Mouse (Mus musculus) left cerebral cortex, adult 9 months (tissue): ENCODE data around the gene Scn3b.
A peak's percentile ranks its signal among the peaks of the same experiment; 100 is the strongest.

Experiments
- DNase-seq, 2 experiments: peaks; one replicate each; pipeline ENCODE4 v3.0.0; 2022; ENCODE audit warnings: low spot score in 2 of 2

Scn3b gene

DNA sequence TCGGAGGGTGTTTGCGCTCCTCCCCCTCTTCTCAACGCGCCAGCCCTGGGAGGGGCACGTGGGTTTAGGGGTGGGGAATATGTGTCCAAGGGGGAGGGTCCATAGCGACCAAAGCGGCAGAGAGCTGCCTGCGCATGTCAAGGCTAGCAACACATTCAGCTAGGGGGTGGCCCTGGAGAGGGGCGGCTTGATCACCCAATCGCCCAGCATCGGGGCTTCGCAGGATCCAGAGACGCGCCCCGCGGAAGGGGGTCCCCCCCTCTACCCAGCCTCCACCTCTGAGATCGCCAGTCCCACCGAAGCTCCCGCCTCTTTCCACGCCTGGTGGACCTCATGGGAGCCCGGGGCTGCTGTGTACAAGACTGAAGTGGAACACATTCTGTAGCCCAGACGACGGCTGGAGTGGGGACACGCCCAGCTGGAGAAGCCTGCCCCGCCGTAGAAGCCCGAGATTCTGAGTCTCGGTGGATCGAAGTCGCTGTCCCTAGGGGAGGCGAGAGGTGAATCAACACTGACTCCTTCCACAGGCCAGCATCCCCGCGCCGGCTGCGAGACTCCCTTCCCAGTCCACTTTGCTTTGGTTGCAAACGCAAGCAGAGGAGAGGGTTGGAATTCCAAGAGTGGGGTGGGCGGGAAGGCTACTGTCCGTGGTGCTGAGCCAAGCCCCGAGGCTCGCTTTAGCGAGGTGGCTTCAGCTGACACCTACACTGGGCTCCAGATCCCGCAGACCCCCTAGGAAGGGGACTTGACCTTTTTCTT lies at the start of gene Scn3b:
Gene Scn3b (plus strand): TSS at position 115 of the 759 bp plus-strand sequence.
- peak; percentile 74 to 81 for DNase-seq

DNA sequence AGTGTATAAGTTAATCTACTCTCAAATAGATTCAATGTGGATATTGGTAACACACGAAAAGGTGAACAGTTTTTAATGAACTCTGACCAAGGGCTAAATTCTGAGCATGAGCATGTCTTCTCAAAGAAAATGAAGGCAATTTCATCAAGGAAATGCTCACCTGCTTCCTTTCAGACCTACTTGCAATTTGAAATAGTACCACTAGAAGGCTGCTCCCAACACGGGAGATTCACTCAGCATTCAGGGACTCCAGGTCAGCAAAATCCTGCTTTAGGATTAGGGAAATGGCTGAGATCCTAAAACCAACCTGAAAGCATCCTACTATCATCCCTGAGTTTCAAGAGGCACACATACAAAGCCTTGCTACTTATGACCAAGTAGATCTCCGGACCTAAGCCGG lies 44.7 kb upstream of the Scn3b start:
- no peak for DNase-seq

DNA sequence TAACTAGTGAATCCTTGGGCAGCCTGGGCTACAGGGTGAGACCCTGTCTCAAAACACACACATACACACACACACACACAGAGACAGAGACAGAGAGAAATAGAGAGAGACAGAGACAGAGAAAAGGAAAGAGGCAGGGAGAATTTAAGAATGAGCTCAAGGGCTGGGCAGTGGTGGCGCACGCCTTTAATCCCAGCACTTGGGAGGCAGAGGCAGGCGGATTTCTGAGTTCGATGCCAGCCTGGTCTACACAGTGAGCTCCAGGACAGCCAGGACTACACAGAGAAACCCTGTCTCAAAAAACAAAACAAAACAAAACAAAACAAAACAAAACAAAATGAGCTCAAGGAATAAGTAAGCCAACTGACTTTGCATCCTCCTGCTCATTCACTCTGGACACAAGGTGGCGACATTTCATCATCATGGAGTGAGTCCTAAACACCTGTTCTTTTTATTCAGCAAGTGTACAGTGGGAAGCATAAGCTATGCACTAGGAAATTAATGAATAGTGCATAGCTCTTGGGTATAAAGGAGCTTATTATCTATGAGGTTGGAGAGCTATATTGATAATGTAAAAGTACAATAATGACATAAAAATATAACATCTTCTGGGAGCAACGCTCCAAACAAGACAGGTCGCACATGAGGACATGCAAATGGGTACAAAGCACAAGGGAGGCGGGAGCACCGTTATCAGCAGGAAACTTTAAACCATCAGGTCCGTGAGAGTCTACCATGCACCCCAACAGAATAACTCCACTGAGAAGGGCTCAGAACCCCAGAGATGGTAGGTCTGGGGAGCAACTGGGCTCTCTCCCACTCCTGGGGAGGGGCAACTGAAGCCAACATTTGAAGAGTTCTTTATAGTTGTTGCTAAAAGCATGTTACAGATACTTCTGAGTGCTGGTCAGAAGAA lies 40.9 kb upstream of the Scn3b start:
- peak in 1 of 2 experiments; percentile 60 for DNase-seq

DNA sequence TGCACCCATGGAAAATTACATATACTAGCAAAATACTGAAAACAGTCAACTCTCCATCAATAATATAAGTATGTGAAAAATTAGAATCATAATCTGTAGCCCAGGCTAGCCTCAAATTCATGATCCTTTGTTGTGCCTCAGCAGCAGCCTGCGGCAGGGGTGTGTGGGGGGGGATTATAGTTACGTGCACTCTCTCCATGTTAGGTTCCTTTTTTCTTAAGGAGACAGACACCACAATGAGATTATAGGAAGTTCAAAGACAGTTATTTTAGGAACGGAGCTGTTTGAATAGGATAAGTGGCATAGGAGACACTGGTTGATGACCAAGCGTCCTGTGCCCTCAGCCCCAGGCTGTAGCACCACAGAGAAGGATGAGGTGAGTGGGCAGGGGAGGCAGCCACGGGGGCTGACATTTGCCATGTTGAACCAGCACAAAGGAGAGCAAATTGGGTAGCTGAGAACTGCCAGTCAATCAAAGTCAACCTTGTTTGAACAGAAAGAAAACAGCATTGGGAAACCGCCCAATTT lies 40.1 kb upstream of the Scn3b start:
- DNase-seq = no peak

DNA sequence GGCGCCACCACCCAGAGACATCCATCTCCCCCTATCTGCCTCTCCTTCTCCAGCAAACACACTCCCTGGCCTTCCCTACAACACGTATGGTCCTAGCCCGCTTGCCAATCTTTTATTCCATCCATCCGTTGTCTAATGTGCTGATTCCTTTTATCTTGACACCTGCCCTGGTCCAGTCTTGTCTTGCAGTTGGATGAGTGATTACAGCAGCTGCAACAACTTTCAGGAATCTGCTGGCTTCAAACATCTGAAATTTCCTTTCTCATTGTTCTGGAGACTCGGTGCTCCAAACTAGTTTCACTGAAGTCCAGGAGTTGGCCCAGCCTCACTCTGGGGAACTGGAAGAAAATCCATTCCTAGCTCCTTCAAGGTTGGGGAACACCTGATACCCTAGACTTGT lies 39.5 kb upstream of the Scn3b start:
- no peak for DNase-seq

DNA sequence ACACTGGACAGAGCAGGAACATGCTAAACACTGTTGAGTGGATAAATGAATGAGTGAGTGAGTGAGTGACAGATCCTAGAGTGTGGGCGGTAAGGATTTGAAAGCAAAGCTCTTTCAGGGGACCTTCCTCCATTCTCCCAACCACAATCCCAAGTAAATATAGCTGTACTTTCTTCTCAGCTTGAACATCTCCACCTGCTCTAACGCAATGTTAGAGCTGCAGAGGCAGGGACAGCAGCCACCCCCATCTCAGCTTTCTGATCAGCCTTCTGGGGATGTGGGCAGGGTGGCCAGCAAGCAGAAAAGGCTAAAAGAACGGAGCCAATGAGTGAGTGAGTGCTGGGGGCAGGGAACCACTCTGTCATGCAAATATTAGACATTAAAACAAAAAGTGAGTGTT lies 38.0 kb upstream of the Scn3b start:
- no peak for DNase-seq

DNA sequence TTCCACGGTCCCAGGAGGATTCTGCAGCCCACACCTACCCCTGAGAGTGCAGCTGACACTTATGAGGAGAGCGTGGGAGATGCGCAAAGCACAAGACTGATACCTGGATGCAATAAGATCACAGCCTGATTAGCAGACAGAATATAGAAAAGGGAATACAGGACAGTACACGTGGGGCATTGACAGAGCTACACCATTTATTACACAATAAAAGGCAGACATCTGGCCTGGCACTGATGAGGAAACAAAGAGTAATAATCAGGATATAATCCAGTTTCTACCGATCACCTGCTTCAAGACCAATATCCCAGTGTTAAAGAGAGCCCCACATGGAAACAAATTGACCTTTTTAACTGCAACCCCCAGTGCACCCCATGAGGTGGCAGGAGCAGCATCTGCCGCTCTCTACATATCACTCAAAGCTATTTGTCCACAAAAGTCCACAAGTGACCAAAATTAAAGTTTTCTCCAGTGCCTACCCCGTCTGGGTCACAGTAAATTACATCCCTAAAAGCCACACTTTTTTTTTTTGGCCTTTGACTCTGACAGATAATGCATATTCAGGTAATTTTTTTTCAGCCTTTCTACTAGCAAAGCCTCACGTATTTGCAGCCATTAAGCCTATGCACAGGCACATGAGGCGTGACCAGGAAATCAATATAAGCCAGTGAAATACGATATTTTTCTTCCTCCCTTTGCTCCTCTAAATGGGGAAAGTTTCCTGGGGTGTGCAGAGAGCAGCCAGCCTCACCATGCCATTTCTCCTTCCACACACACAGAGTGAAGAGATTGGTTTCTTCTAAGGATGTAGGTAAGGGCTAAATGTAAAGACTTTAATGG lies 34.6 kb upstream of the Scn3b start:
- no peak for DNase-seq

DNA sequence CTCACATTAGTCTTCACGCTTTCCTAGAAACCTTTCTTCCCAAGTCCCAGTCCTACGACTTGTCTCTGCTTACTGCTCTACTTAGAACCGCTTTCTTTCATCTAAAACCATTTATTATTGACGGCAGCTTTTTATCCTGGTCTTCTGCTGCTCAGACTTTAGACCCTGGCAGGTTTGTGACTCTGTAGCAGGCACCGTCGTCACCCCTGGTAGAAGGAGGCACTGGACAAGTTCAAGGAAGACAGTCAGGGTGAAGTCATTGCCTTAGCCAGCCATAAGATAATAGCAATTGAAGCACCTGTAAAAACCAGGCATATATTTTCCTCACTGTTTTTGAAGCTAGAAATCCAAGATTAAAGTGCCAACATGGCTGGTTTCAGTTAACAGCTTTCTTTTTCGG lies 33.8 kb upstream of the Scn3b start:
- no peak for DNase-seq

DNA sequence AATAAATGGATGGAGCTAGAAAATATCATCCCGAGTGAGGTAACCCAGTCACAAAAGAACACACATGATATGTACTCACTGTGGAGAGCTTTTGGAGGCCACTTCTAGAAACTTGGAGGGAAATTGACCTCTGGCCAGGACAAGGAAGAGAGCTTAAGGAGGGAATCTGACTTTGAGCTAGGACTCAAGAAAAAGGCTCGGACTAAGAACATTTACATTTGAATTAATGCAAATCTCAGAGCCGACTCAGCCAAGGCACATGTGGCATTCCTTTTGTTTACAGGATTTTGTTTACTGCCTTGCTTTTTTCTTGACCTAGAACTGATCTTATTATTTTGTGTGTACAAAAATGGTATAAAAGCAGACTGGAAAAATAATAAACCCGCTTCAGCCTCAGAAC lies 29.3 kb upstream of the Scn3b start:
- DNase-seq = no peak

DNA sequence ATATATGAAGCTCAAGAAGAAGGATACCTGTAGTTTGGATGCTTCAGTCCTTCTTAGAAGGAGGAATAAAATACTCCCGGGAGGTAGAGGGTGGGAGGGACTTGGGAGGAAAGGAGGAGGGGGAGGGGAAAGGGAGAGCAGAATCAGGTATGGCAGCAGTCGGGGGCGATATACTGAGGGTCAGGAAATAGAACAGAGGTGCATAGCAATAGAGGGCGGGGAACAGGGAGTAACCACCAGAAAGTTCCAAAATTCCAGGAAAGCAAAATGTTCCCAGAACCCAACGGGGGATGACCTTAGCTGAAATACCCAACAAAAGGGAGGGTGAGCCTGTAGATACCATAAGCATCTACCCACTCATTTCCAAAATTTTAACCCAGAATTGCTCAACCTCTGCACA lies 28.7 kb upstream of the Scn3b start:
- DNase-seq = no peak

DNA sequence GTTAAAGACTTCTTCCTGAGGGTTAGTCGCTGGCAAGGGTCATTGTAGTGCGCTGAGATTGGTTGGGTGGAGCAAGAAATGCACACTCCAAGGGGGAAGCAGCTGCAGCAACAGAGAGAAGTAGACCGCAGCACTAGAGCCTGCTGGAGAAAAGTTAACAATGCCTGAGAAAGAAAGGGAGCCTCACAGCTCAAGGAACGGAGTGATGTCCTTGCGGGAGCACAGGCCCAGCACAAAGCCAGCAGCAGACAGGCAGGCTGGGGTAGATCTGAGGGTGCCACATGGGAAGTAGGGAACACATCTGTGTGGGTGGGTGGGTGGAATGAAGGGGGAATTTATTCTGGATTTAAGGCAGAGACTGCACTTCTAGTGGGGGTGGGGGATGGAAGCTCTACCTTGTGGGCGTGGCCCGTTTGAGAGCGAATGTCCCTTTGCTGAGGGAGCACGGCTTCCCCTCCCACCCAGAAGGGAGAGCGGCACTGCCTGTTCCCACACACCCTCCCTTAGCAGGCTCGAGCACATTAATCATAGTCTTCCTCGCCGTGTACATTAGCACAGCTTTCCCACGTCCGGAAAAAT lies 27.7 kb upstream of the Scn3b start:
- peak; percentile 61 to 69 for DNase-seq

DNA sequence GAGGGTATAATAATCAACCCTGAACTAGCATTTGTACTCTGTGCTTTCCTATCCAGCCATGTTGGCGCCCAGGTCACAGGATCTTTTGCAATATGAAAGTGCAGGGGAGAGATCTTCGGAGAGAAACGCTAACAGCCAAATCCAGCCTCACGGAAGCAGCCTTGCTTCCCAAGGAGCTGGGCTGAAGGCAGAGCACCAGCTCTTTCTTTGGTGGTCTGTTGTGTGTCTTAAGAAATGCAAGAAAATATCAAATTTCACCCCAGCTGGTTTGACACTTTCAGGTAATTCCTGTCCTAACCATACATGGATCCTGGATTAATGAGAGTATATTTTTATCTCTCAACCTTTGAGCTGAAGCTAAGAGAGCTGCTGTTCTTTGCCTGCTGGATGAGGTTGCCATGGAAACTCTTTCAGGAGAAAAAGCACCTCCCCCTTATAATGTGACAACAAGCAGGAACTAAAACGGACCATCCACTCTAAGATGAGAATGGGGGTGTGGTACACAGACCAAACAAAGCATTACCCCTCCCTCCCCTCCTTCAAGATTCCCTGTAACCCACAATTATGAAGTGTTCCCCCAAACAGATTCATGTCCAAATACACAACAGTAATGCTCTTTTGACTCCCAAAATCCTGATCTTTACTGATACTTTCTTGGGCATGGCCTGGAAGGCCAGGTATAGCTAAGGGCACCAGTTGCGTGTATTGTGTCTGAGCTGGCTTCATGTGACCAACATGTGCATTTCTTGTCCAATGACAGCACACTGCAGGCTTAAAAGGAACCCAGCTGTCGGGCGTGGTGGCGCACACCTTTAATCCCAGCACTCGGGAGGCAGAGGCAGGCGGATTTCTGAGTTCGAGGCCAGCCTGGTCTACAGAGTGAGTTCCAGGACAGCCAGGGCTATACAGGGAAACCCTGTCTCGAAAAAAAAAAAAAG lies 26.8 kb upstream of the Scn3b start:
- peak; percentile 62 to 76 for DNase-seq

DNA sequence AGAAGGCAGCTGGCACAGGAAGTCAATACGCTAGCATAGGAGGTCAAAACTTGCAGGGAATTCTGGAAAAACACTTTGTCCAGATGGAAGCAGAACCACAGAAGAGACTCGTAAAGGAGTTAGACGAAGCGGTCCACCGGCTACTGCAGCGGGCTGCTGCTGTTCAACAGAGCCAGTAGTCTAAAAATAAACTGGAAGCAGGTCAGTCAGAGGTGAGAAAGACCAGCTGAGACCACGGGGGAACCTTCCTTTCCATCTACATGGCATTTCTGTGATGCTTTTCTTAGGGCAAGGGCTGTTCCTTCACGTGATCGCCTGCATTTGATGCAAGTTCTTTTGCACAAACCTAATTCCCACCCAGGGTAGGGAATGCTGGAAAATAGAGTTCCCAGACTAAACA lies 23.6 kb upstream of the Scn3b start:
- DNase-seq = no peak

DNA sequence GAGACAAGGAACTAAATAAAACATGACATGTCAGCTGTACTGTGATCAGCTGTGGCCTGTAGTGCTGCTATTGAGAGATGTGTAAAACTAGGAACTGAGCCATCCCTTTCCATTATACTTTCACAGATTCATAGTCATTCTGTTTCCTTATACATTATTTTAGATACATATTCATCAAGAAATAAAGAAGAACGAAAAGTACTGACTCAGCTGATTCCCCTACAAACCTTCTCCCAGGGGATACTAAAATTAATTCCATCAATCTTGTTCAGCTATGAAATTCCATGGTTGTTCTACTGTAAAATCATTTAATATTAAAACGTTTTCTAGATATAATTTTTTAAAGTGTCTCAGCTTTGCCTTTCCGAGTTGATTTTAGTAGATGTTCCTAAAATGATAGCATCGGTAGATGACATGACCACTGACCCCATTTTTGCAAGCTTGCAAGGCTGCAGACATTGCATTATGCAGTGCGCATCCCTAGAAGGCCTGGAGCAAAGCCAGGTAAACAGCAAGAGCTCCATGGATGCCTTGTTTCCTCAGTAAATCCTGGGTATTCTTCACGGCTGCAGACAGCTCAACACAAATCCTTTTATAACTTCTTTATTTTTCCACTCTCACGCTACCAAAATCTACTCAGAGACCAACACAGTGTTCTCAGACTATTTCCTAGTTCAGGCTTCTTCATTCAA lies 22.9 kb upstream of the Scn3b start:
- DNase-seq = no peak

DNA sequence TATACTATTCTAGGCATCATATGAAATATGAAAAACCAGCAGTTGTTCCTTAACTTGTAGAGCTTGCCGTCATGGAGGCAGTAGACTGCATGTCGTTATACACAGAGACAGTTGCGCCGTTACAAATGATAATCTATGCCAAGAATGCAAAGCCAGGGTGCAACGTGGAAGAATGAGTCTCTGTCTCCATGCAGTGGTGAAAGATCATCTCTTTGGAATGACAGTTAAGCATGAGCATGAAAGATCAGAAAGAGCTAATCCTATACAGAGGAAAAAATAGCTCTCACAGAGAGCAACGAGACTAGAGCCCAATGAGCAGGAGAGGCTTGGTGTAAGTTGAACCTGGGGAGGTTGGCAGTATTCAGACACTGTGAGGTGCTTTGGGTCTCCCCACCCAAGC lies 22.3 kb upstream of the Scn3b start:
- no peak for DNase-seq

DNA sequence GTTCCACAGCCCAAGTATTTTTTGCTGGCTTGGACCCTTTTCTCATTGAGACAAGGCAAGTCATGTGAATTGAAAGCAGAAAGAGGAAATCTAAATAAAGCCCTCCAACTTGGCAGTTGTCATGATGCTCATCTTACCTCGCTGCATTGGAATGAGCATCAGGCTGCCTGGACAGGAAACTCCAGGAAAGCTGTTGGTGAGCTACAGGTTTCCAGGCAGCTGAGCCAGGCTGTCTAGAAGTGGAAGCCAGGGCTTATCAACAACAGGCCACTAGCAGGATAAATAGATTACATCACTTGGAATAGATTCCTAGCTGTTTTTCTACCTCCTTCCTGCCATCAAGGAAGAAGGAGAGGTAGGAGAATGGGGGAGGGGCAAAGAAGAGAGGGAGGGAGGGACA lies 19.9 kb upstream of the Scn3b start:
- DNase-seq = no peak

DNA sequence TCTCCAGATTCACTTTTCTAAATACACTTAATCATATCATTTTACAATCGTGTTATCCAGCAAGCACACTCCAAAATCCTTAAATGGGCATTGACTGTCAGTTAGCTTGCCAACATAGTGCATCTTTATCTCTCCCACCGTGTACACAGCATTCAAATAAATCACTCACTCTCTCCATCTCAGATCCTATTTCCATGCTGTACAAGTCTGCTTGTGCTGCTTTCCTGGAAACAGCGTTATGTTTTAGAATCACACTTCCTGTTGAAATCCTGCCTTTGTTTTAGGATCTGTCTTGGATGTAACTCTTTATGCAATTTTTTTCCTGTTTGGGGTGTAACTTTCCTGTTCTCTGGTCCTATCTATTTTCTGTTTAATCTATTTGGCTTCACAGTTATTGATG lies 16.6 kb upstream of the Scn3b start:
- DNase-seq = no peak

DNA sequence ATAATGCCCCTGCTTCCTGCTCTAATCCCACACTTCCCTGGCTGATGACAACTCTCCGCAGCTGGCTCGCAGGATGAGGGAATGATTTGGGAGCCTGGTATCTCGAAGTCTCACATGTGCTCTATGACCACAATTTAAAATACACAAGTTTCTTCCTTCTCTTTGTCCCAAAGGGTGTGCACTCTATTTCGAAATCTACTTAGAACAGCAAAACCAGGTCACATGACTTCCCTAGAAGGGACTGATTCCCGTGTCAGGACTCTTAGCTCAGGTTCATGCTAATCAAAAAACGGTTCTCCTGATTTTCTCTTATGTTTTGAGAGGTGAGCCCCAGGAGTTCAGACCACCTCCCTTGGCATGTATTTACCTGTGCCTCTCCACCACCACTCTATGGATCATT lies 5.1 kb upstream of the Scn3b start:
- no peak for DNase-seq

DNA sequence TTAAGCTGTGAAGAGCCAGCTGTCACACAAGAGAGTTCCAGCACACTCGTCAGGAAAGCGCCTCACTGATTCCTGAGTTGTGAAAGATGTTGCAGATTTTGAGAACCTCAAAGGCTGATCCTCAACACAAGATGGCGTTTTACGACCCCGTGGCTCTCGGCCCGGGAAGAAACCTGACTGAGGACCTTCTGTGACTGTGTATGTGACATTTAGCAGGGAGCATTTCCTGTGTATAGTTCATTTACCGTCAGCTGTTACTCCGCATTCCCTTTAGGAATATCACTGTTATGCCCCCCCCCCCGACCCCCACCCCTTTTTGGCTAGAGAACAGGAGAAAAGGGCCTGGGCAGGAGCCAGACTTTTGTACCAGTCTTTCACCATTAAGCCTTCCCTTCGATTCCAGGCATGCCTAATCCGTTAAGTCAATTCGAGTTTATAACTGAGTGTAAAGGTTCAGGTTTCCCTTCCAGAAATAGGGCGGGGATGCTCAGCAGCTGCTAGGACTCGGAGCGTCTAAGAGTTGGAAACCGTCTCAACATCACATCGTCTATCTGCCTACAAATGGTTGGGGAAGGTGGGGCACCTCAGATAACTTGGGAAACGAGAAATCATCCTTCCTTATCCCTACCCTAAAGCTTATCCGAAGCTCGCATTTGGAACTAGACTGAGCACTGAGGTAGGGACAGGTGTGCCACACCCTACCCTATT lies 823 bp upstream of the Scn3b start:
- no peak for DNase-seq
